Mouse (Mus musculus) gastrocnemius, adult 2 months (tissue): ENCODE measurements around the gene Med10. TPM values are rescaled to one million over a fixed set of nuclear protein-coding genes. Genes with fewer than 3 reads are reported as not detected.

Experiments used
- DNase-seq: peaks from one replicate; pipeline ENCODE4 v3.0.0; 2022
- H3K27ac ChIP-seq: fragments of 200-600 bp; 2 replicates; pipeline ENCODE4 v1.8.1; 2022; ENCODE audit warnings: mild to moderate bottlenecking
- H3K4me3 ChIP-seq: fragments of 200-600 bp; 2 replicates; pipeline ENCODE4 v1.8.1; 2022; ENCODE audit warnings: mild to moderate bottlenecking, moderate library complexity
- CTCF ChIP-seq: fragments of 200-600 bp; IDR thresholded peaks from 2 replicates; pipeline ENCODE4 v1.8.1; 2022; ENCODE audit warnings: antibody characterized with exemption, mild to moderate bottlenecking, moderate library complexity
- intact Hi-C: fragments of 180-260 bp; cut with DNase I; formaldehyde crosslinking; loops from one replicate; pipeline ENCODE4 v1.15.1; 2025
- long read RNA-seq, 2 experiments: library from polyadenylated mRNA; stranded (forward); transcript quantifications; one replicate each; pipeline ENCODE4 v2.0.0; 2021
- total RNA-seq, 2 experiments: library from RNA; stranded (reverse); gene quantifications; 2 replicates each; pipeline ENCODE4 v1.2.3; 2021

The Med10 gene
- 10 to 100 TPM; 11.3 to 11.8 TPM for total RNA-seq
- long read RNA-seq, experiment 1, transcript Med10-201 (4 exons, 913 nt) = major isoform, 7 of 11 reads
- long read RNA-seq, experiment 1, partial matches to known transcripts = 0 of 11 reads
- long read RNA-seq, experiment 1, other reads (novel, unspliced or antisense) = 0 of 11 reads
- long read RNA-seq, experiment 2, transcript Med10-201 (4 exons, 913 nt) = major isoform, 12 of 14 reads
- long read RNA-seq, experiment 2, partial matches to known transcripts = 0 of 14 reads
- long read RNA-seq, experiment 2, other reads (novel, unspliced or antisense) = 0 of 14 reads

DNA sequence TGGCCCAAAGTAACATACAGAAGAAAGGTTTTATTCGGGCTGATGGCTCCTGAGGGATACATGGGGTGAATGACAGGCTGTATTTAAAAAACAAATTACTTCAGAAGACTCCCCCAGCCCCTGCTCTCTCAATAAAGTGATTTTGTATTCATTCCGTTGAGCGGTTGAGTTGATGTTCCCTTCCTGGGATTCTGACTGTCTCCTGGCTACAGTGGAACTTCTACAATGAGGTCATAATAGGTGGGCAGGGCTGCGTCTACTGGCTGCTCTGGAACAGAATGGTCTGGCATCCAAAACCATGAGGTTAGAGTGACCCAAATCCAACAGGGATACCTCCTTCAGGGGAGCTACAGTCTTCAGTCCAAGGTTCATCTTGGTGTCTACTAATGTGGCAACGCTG is at the start of gene Med10:
TSS of gene Med10 (plus strand) at position 301 of the 400 bp plus-strand sequence.
- intact Hi-C loops = no loop called here
- H3K4me3 ChIP-seq = no peak within 1 kb of the TSS
- no peak for TF ChIP-seq CTCF
- no peak within 1 kb of the TSS for H3K27ac ChIP-seq
- no peak for DNase-seq

GRCm38 (mm10) chr13:69752875-69753274 is 49.3 kb upstream of the Med10 start:
- intact Hi-C loops = no loop called here
- no peak for TF ChIP-seq CTCF

GRCm38 (mm10) chr13:69758979-69759378 is 43.2 kb upstream of the Med10 start:
- intact Hi-C loops = no loop called here

More at GRCm38 (mm10) chr13:69752875-69753274, 49.3 kb upstream of the Med10 start:
- DNase-seq = no peak
- no peak overlapping the region for H3K27ac ChIP-seq
- no peak overlapping the region for H3K4me3 ChIP-seq

GRCm38 (mm10) chr13:69761393-69761792 is 40.8 kb upstream of the Med10 start:
- Histone ChIP-seq H3K27ac (no peak overlapping the region), H3K4me3 (no peak overlapping the region)
- no peak for TF ChIP-seq CTCF
- intact Hi-C loops = no loop called here
- peak; percentile 71 for DNase-seq

More at GRCm38 (mm10) chr13:69758979-69759378, 43.2 kb upstream of the Med10 start:
- Histone ChIP-seq H3K4me3 (no peak overlapping the region), H3K27ac (no peak overlapping the region)
- DNase-seq = no peak
- no peak for TF ChIP-seq CTCF

DNA sequence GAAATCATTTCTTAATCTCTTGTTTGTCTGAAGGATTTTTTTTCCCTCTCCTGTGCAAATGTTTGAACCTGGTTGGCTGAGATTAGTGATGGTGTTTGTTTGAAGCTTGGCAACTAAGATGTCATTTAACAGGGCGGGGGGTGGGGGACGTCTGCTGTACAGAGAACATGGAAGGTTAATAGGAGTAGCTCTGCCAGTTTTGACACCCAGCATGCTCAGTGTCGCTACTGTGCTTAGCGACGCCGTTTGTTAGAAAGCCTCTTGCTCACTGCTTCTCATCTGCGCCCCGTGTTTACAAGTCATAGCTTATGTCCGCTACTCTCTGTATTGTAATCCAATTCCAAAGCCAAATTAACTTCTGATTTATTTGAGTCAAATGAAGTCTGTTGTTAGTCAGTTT is 37.5 kb upstream of the Med10 start:
- intact Hi-C loops = no loop called here
- no peak for TF ChIP-seq CTCF
- Histone ChIP-seq H3K27ac (no peak overlapping the region), H3K4me3 (no peak overlapping the region)
- no peak for DNase-seq

GRCm38 (mm10) chr13:69768152-69768551 is 34.0 kb upstream of the Med10 start:
- no peak for TF ChIP-seq CTCF
- DNase-seq = no peak
- Histone ChIP-seq H3K4me3 (no peak overlapping the region), H3K27ac (no peak overlapping the region)
- intact Hi-C loops = no loop called here

- intact Hi-C loops = no loop called here
- no peak for DNase-seq
- Histone ChIP-seq H3K4me3 (no peak overlapping the region), H3K27ac (no peak overlapping the region)
- TF ChIP-seq CTCF = no peak
Measured at GRCm38 (mm10) chr13:69770538-69771456, 31.4 kb upstream of the Med10 start.

- intact Hi-C loops = no loop called here
- DNase-seq = no peak
- Histone ChIP-seq H3K4me3 (no peak overlapping the region), H3K27ac (no peak overlapping the region)
- no peak for TF ChIP-seq CTCF
Measured at GRCm38 (mm10) chr13:69772358-69772757, 29.8 kb upstream of the Med10 start.

DNA sequence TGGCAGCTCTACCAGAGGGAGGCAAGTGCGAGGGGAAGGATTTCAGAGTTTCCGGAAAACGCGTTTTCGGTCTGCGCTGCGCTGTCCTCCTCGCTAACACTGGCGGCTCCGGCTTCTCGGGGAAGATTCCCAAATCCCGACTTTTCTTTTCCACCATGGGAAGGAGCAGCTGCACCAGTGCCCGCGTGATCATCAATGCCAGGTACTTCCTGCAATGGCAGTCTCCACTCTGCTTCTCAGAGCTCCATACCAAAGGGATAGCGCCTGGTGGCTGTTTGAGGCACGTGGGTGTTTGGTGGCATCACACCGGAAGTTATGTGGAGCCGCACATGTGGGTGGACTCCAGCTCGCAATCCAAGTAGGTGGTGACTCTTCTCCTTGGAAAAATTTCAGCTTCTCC is 24.0 kb upstream of the Med10 start:
- TF ChIP-seq CTCF = no peak
- no peak for DNase-seq
- Histone ChIP-seq H3K27ac (no peak overlapping the region), H3K4me3 (no peak overlapping the region)
- intact Hi-C loops = no loop called here

- TF ChIP-seq CTCF = no peak
- intact Hi-C loops = no loop called here
- H3K27ac ChIP-seq = no peak overlapping the region
- H3K4me3 ChIP-seq = no peak overlapping the region
- no peak for DNase-seq
Measured at GRCm38 (mm10) chr13:69788704-69789103, 13.5 kb upstream of the Med10 start.

DNA sequence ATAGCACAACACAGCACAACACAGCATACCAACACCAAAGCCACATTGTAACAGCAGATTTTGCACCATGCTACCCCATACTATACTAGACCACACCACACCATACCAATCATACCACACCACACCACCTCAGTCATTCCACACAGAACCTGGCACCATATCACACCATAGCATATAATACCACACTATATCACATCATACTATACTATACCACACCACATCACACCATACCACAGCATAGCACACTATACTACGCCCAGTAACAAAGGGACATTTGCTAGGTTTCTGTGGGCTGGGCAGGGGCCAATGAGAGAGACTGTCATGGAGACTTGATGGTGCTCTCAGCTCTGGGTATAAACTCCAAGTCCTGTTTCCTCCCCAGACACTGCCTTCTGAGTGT is 10.4 kb upstream of the Med10 start:
- intact Hi-C loops = no loop called here
- TF ChIP-seq CTCF = no peak

GRCm38 (mm10) chr13:69792541-69793009 is 9.6 kb upstream of the Med10 start:
- no peak for TF ChIP-seq CTCF
- Histone ChIP-seq H3K4me3 (no peak overlapping the region), H3K27ac (no peak overlapping the region)
- no peak for DNase-seq
- intact Hi-C loops = no loop called here

More for the DNA sequence above, 10.4 kb upstream of the Med10 start:
- no peak overlapping the region for H3K27ac ChIP-seq
- DNase-seq = no peak
- H3K4me3 ChIP-seq = no peak overlapping the region

DNA sequence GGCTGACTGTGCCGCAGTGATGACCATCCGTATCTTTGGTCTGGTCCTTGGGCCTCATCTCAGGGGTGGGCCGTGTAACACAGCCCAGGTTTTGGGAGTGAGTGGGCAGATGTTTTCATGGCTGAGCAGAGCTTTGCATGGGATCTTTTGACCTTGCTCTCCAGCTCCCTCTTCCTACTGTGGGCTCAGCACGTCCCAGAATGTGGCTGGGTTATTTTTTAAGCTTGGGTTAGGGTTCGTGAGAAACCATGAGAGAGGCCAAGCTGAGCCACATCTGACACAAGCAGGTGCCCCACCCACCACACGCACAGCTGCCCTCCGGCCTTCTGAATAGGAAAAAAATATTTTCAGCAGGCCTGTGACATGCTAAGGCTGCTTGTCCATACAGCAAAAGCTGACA is 7.4 kb upstream of the Med10 start:
- Histone ChIP-seq H3K27ac (no peak overlapping the region), H3K4me3 (no peak overlapping the region)
- no peak for TF ChIP-seq CTCF
- DNase-seq = no peak
- intact Hi-C loops = no loop called here
